Mouse (Mus musculus) ES-Bruce4 (cell line): ENCODE measurements around the gene Atp8a2.

Source experiments
- CTCF ChIP-seq: IDR thresholded peaks from one replicate; pipeline ENCODE4 v1.8.1; 2011; ENCODE audit warnings: low read depth, low read length
- EP300 ChIP-seq: IDR thresholded peaks from 2 replicates; pipeline ENCODE4 v1.6.1; 2011; ENCODE audit warnings: low read depth, low read length; ENCODE audit not compliant: insufficient read depth
- POLR2A ChIP-seq: IDR thresholded peaks from one replicate; pipeline ENCODE4 v1.8.1; 2011; ENCODE audit warnings: low read length; ENCODE audit not compliant: insufficient read depth

GRCm38 (mm10) chr14:59888046-59888445 is 308.9 kb downstream of the Atp8a2 start:
- TF ChIP-seq POLR2A (no peak), CTCF (no peak), EP300 (no peak)
